7 mouse cellular contexts compared by ENCODE assay signal in genomic region chr5:30667686-30668085, GRCm38 (mm10). TPM values are rescaled to one million over a fixed set of nuclear protein-coding genes. Genes with fewer than 3 reads are reported as not detected.
DNase-seq lines count a peak whose midpoint lies in the region; ATAC-seq and TF ChIP-seq lines count a peak whose summit lies in the region.

No protein-coding gene starts in this region.

- H3K27me3 ChIP-seq in neural tube, embryonic 11.5 days (ENCODE audit: control insufficient read depth, insufficient read depth, low read length): no peaks in the 10 kb centered on the region
- no peaks in the 10 kb centered on the region for H3K27me3 ChIP-seq in forebrain, embryonic 13.5 days
- no peaks in the 10 kb centered on the region for H3K27me3 ChIP-seq in liver, embryonic 12.5 days (replicated peaks)

- H3K4me3 ChIP-seq in neural tube, embryonic 11.5 days (ENCODE audit: low read depth, low read length): peak overlapping the region; percentile 85
- peak overlapping the region; percentile 86 for H3K4me3 ChIP-seq in forebrain, embryonic 13.5 days
- H3K4me3 ChIP-seq in liver, embryonic 12.5 days: peak overlapping the region; percentile 75
- H3K4me3 ChIP-seq in lung, adult 2 months (replicated peaks; ENCODE audit: extremely low read depth, low read depth, low read length): no peak overlapping the region

- H3K9me3 ChIP-seq in neural tube, embryonic 11.5 days (ENCODE audit: control insufficient read depth, low read length): no peaks in the 10 kb centered on the region
- no peaks in the 10 kb centered on the region for H3K9me3 ChIP-seq in forebrain, embryonic 13.5 days (replicated peaks)
- no peaks in the 10 kb centered on the region for H3K9me3 ChIP-seq in liver, embryonic 12.5 days (replicated peaks)

- peaks cover 9% of the 10 kb centered on the region for H3K36me3 ChIP-seq in neural tube, embryonic 11.5 days (ENCODE audit: control insufficient read depth, insufficient read depth, low read length)
- peaks cover 40% of the 10 kb centered on the region for H3K36me3 ChIP-seq in forebrain, embryonic 13.5 days (ENCODE audit: poor library complexity, severe bottlenecking)
- H3K36me3 ChIP-seq in liver, embryonic 12.5 days: peaks cover 46% of the 10 kb centered on the region

- peak overlapping the region; percentile 62 for H3K4me2 ChIP-seq in neural tube, embryonic 11.5 days (ENCODE audit: low read depth)
- H3K4me2 ChIP-seq in forebrain, embryonic 13.5 days: peak overlapping the region; percentile 77
- H3K4me2 ChIP-seq in liver, embryonic 12.5 days: peak overlapping the region; percentile 78

- H3K4me1 ChIP-seq in neural tube, embryonic 11.5 days (ENCODE audit: control insufficient read depth, insufficient read depth, low read length): peaks cover 3% of the 10 kb centered on the region; the same call in 1 of the 2 replicates
- peaks cover 27% of the 10 kb centered on the region for H3K4me1 ChIP-seq in forebrain, embryonic 13.5 days
- peaks cover 38% of the 10 kb centered on the region for H3K4me1 ChIP-seq in liver, embryonic 12.5 days
- peaks cover 2% of the 10 kb centered on the region; the same call in 1 of the 2 replicates for H3K4me1 ChIP-seq in lung, adult 2 months (ENCODE audit: control insufficient read depth, insufficient read depth, low read length)

- TF ChIP-seq POLR2A in lung, adult 2 months (IDR thresholded peaks at IDR 0.05; ENCODE audit: borderline replicate concordance, extremely low read depth, low read depth, low read length): no peak

- no peak for TF ChIP-seq CTCF in lung, adult 2 months (IDR thresholded peaks at IDR 0.05; ENCODE audit: insufficient read depth, low read length)

- WGBS in neural tube, embryonic 11.5 days: 15% methylated on average over 3 of the region's 3 CpGs
- WGBS in forebrain, embryonic 13.5 days: 4% methylated on average over 3 of the region's 3 CpGs
- WGBS in liver, embryonic 12.5 days (ENCODE audit: insufficient replicate concordance): 3% methylated on average over 3 of the region's 3 CpGs
- 4% methylated on average over 3 of the region's 3 CpGs for WGBS in lung, adult 2 months

- H3K27ac ChIP-seq in neural tube, embryonic 11.5 days (ENCODE audit: low read depth, low read length): no peak overlapping the region
- no peak overlapping the region for H3K27ac ChIP-seq in forebrain, embryonic 13.5 days
- peak overlapping the region; percentile 84 for H3K27ac ChIP-seq in liver, embryonic 12.5 days

- DNase-seq in neural tube, embryonic 11.5 days (ENCODE audit: low spot score): no peak
- no peak for DNase-seq in neural tube, embryonic 10.5 days (ENCODE audit: extremely low spot score, low spot score)
- DNase-seq in adrenal gland, adult 18-20 months (ENCODE audit: low spot score in 2 of 2): no peak
- no peak for DNase-seq in layer of hippocampus, postnatal 36 days
- no peak for DNase-seq in lung, adult 2 months

- peak overlapping the region; percentile 87 for H3K9ac ChIP-seq in neural tube, embryonic 11.5 days (ENCODE audit: low read length)
- peak overlapping the region; percentile 88 for H3K9ac ChIP-seq in forebrain, embryonic 13.5 days
- H3K9ac ChIP-seq in liver, embryonic 12.5 days: peak overlapping the region; percentile 89

- no peak for ATAC-seq in neural tube, embryonic 11.5 days (ENCODE audit: insufficient read depth, low FRiP score, low TSS enrichment)
- ATAC-seq in forebrain, embryonic 13.5 days: no peak
- no peak for ATAC-seq in liver, embryonic 12.5 days

RNA-seq across cellular contexts. Expression of gene Cenpa, which starts 1.1 kb away (rescaled TPM):
- polyA plus RNA-seq in neural tube, embryonic 11.5 days (2014; fragmentation: Nextera tagmentation; extraction: Ambion mirVana): 335 and 359 TPM in 2 replicates
- 264 and 275 TPM in 2 replicates for polyA plus RNA-seq in forebrain, embryonic 13.5 days (2015; fragmentation: Nextera tagmentation; extraction: Ambion mirVana)
- 259 and 265 TPM in 2 replicates for polyA plus RNA-seq in liver, embryonic 12.5 days (2016; fragmentation: Nextera tagmentation; extraction: Ambion mirVana)
- 1 to 10 TPM; 6.5 to 7.6 TPM for total RNA-seq in adrenal gland, adult 18-20 months (2021)
- total RNA-seq in layer of hippocampus, postnatal 36 days (2021): 1 to 10 TPM; 3.5 to 4.0 TPM
- 12.2 and 13.8 TPM in 2 replicates for polyA plus RNA-seq in lung, adult 2 months (2012; rRNA removed)

RNA-seq across cellular contexts. Expression of gene Slc35f6, which starts 20.0 kb away (rescaled TPM):
- polyA plus RNA-seq in neural tube, embryonic 11.5 days (2014; fragmentation: Nextera tagmentation; extraction: Ambion mirVana): 27.3 and 28.7 TPM in 2 replicates
- polyA plus RNA-seq in forebrain, embryonic 13.5 days (2015; fragmentation: Nextera tagmentation; extraction: Ambion mirVana): 26.2 and 29.3 TPM in 2 replicates
- polyA plus RNA-seq in liver, embryonic 12.5 days (2016; fragmentation: Nextera tagmentation; extraction: Ambion mirVana): 10.3 and 12.1 TPM in 2 replicates
- total RNA-seq in adrenal gland, adult 18-20 months (2021): 10 to 100 TPM; 38.7 to 43.8 TPM
- 10 to 100 TPM; 34.2 to 35.3 TPM for total RNA-seq in layer of hippocampus, postnatal 36 days (2021)
- polyA plus RNA-seq in lung, adult 2 months (2012; rRNA removed): 82.9 and 97.2 TPM in 2 replicates

RNA-seq across cellular contexts. Expression of gene Dpysl5, which starts 43.7 kb away (rescaled TPM):
- 102 and 104 TPM in 2 replicates for polyA plus RNA-seq in neural tube, embryonic 11.5 days (2014; fragmentation: Nextera tagmentation; extraction: Ambion mirVana)
- 118 and 134 TPM in 2 replicates for polyA plus RNA-seq in forebrain, embryonic 13.5 days (2015; fragmentation: Nextera tagmentation; extraction: Ambion mirVana)
- 0.20 and 0.36 TPM in 2 replicates for polyA plus RNA-seq in liver, embryonic 12.5 days (2016; fragmentation: Nextera tagmentation; extraction: Ambion mirVana)
- 1 to 10 TPM; 1.7 to 1.8 TPM for total RNA-seq in adrenal gland, adult 18-20 months (2021)
- total RNA-seq in layer of hippocampus, postnatal 36 days (2021): 10 to 100 TPM; 35.6 to 40.2 TPM
- 5.6 and 7.9 TPM in 2 replicates for polyA plus RNA-seq in lung, adult 2 months (2012; rRNA removed)

Comparison
In these comparisons a context has a peak if more than half of its experiments do, and no peak if none do; other contexts are left out.
1. RNA of gene Cenpa, which starts 1.1 kb away (polyA plus RNA-seq): 335 to 359 TPM in neural tube, embryonic 11.5 days, 264 to 275 TPM in forebrain, embryonic 13.5 days and 259 to 265 TPM in liver, embryonic 12.5 days; 12.2 to 13.8 TPM in lung, adult 2 months; every median in the first group is over 10 times any median in the second.
2. RNA of gene Dpysl5, which starts 43.7 kb away (polyA plus RNA-seq): 118 to 134 TPM in forebrain, embryonic 13.5 days and 102 to 104 TPM in neural tube, embryonic 11.5 days; 5.6 to 7.9 TPM in lung, adult 2 months and 0.20 to 0.36 TPM in liver, embryonic 12.5 days; every median in the first group is over 10 times any median in the second.
3. Peak in every context shown above with its lines, with median percentiles within 50 percentile points of each other: H3K4me2 ChIP-seq and H3K9ac ChIP-seq.